Mouse (Mus musculus) CH12.LX (cell line): Measurements from ENCODE around the gene Olfr1494. TPM values are rescaled to one million over a fixed set of nuclear protein-coding genes. Genes with fewer than 3 reads are reported as not detected.

Source experiments
- DNase-seq: peaks from one replicate; pipeline ENCODE4 v3.0.0-alpha.2; 2013; ENCODE audit errors: extremely low read depth
- H3K27ac ChIP-seq: 2 replicates; pipeline ENCODE4 v1.5.1; 2012; ENCODE audit warnings: low read depth, mild to moderate bottlenecking, control low read depth, moderate library complexity; ENCODE audit not compliant: insufficient read depth
- H3K27me3 ChIP-seq: replicated peaks from 2 replicates; pipeline ENCODE3; 2012; ENCODE audit warnings: inconsistent platforms
- H3K36me3 ChIP-seq, 2 experiments: replicated peaks in 1 of 2; 2 replicates each; pipeline versions ENCODE3 to v1.6.1; 2012; ENCODE audit warnings: inconsistent platforms in 1 of 2, low read length in 1 of 2, mild to moderate bottlenecking in 1 of 2, mixed read lengths in 1 of 2, moderate library complexity in 1 of 2; ENCODE audit not compliant: control insufficient read depth in 1 of 2, insufficient read depth in 1 of 2
- H3K4me1 ChIP-seq, 2 experiments: 2 replicates each; pipeline ENCODE4 v1.6.1; 2012; ENCODE audit warnings: inconsistent platforms in 1 of 2, moderate library complexity in 1 of 2; ENCODE audit not compliant: insufficient read depth in 2 of 2, control insufficient read depth in 1 of 2
- H3K4me2 ChIP-seq: 2 replicates; pipeline ENCODE4 v1.6.1; 2012; ENCODE audit warnings: low read depth, mild to moderate bottlenecking, control low read depth; ENCODE audit not compliant: poor library complexity, insufficient read depth, severe bottlenecking
- H3K4me3 ChIP-seq, 3 experiments: fragments of 150-350 bp in 1 of 3; sonication (generic) in 1 of 3; replicated peaks in 1 of 3; 2 replicates each; pipeline versions ENCODE3 to v1.5.1; 2011 to 2012; ENCODE audit warnings: low read depth in 2 of 3, low read length in 2 of 3, mild to moderate bottlenecking in 2 of 3, moderate library complexity in 2 of 3, control low read depth in 1 of 3, improper control_type of control experiment in 1 of 3, inconsistent platforms in 1 of 3, mixed read lengths in 1 of 3; ENCODE audit not compliant: poor library complexity in 1 of 3
- H3K79me2 ChIP-seq: replicated peaks from 2 replicates; pipeline ENCODE4 v1.6.1; 2012; ENCODE audit warnings: mild to moderate bottlenecking, moderate library complexity; ENCODE audit not compliant: control insufficient read depth, poor library complexity, insufficient read depth, severe bottlenecking; ENCODE audit errors: extremely low read depth
- H3K9ac ChIP-seq: 2 replicates; pipeline ENCODE4 v1.6.1; 2012; ENCODE audit warnings: low read depth, mild to moderate bottlenecking, control low read depth, moderate library complexity; ENCODE audit not compliant: insufficient read depth
- H3K9me3 ChIP-seq: replicated peaks from 2 replicates; pipeline ENCODE3; 2012; ENCODE audit warnings: low read length, inconsistent platforms, mixed read lengths
- CTCF ChIP-seq, 2 experiments: IDR thresholded peaks in 1 of 2; conservative IDR thresholded peaks in 1 of 2; 2 replicates each; pipeline ENCODE4 v1.5.1; 2011 to 2012; ENCODE audit warnings: low read depth in 2 of 2, low read length in 2 of 2, improper control_type of control experiment in 1 of 2, inconsistent platforms in 1 of 2, mild to moderate bottlenecking in 1 of 2, moderate library complexity in 1 of 2
- ELF1 ChIP-seq: IDR thresholded peaks from 2 replicates; pipeline ENCODE4 v1.6.1; 2014; ENCODE audit warnings: low read depth, mild to moderate bottlenecking, inconsistent platforms, low read length, improper control_type of control experiment
- EP300 ChIP-seq: IDR thresholded peaks from 2 replicates; pipeline ENCODE4 v1.6.1; 2011; ENCODE audit warnings: low read length, improper control_type of control experiment
- IRF4 ChIP-seq: IDR thresholded peaks from 2 replicates; pipeline ENCODE4 v1.6.1; 2014; ENCODE audit warnings: low read depth, mild to moderate bottlenecking, inconsistent platforms, low read length, improper control_type of control experiment
- JUN ChIP-seq: IDR thresholded peaks from 2 replicates; pipeline ENCODE4 v1.6.1; 2011; ENCODE audit warnings: low read depth, mild to moderate bottlenecking, low read length, improper control_type of control experiment, moderate library complexity; ENCODE audit not compliant: insufficient read depth
- KAT2A ChIP-seq: IDR thresholded peaks from 2 replicates; pipeline ENCODE4 v1.6.1; 2012; ENCODE audit warnings: low read length, improper control_type of control experiment, inconsistent platforms; ENCODE audit not compliant: insufficient replicate concordance
- MAZ ChIP-seq: IDR thresholded peaks from 2 replicates; pipeline ENCODE4 v1.6.1; 2012; ENCODE audit warnings: low read depth, mild to moderate bottlenecking, inconsistent platforms, low read length, improper control_type of control experiment, moderate library complexity
- MEF2A ChIP-seq: IDR thresholded peaks from 2 replicates; pipeline ENCODE4 v1.6.1; 2014; ENCODE audit warnings: low read depth, mild to moderate bottlenecking, inconsistent platforms, low read length, improper control_type of control experiment, borderline replicate concordance
- MXI1 ChIP-seq: IDR thresholded peaks from 2 replicates; pipeline ENCODE4 v1.6.1; 2011; ENCODE audit warnings: mild to moderate bottlenecking, low read depth, low read length, improper control_type of control experiment
- NELFE ChIP-seq: IDR thresholded peaks from 2 replicates; pipeline ENCODE4 v1.6.1; 2011; ENCODE audit warnings: low read depth, low read length, improper control_type of control experiment
- NRF1 ChIP-seq: IDR thresholded peaks from 2 replicates; pipeline ENCODE4 v1.6.1; 2014; ENCODE audit warnings: low read depth, mild to moderate bottlenecking, inconsistent platforms, low read length, improper control_type of control experiment, moderate library complexity
- POLR2A ChIP-seq: IDR thresholded peaks from 2 replicates; pipeline ENCODE4 v1.6.1; 2011; ENCODE audit warnings: low read depth, mild to moderate bottlenecking, improper control_type of control experiment, low read length
- POLR2AphosphoS2 ChIP-seq: IDR thresholded peaks from 2 replicates; pipeline ENCODE4 v1.6.1; 2011; ENCODE audit warnings: low read depth, low read length, improper control_type of control experiment
- RAD21 ChIP-seq: IDR thresholded peaks from 2 replicates; pipeline ENCODE4 v1.6.1; 2011; ENCODE audit warnings: low read depth, mild to moderate bottlenecking, low read length, improper control_type of control experiment, moderate library complexity
- RCOR1 ChIP-seq: conservative IDR thresholded peaks from 2 replicates; pipeline ENCODE4 v1.6.1; 2012; ENCODE audit warnings: low read depth, mild to moderate bottlenecking, inconsistent platforms, low read length, improper control_type of control experiment
- SIN3A ChIP-seq: IDR thresholded peaks from 2 replicates; pipeline ENCODE4 v1.6.1; 2012; ENCODE audit warnings: low read length, improper control_type of control experiment, inconsistent platforms
- SMC3 ChIP-seq: IDR thresholded peaks from 2 replicates; pipeline ENCODE4 v1.6.1; 2011; ENCODE audit warnings: low read depth, low read length, improper control_type of control experiment
- TBP ChIP-seq: conservative IDR thresholded peaks from 2 replicates; pipeline ENCODE4 v1.6.1; 2011; ENCODE audit warnings: low read depth, low read length, improper control_type of control experiment
- TCF12 ChIP-seq: IDR thresholded peaks from 2 replicates; pipeline ENCODE4 v1.6.1; 2014; ENCODE audit warnings: low read depth, mild to moderate bottlenecking, inconsistent platforms, low read length, improper control_type of control experiment
- USF1 ChIP-seq: IDR thresholded peaks from 2 replicates; pipeline ENCODE4 v1.6.1; 2014; ENCODE audit warnings: low read depth, mild to moderate bottlenecking, inconsistent platforms, low read length, improper control_type of control experiment
- USF2 ChIP-seq: conservative IDR thresholded peaks from 2 replicates; pipeline ENCODE4 v1.6.1; 2011; ENCODE audit warnings: low read depth, low read length, improper control_type of control experiment
- ZC3H11A ChIP-seq: IDR thresholded peaks from 2 replicates; pipeline ENCODE4 v1.6.1; 2012; ENCODE audit warnings: low read depth, mild to moderate bottlenecking, inconsistent platforms, low read length, improper control_type of control experiment
- ZMIZ1 ChIP-seq: IDR thresholded peaks from 2 replicates; pipeline ENCODE4 v1.6.1; 2012; ENCODE audit warnings: low read depth, mild to moderate bottlenecking, inconsistent platforms, low read length, improper control_type of control experiment
- dilution Hi-C: fragments of 300-500 bp; cut with MboI; formaldehyde crosslinking; loops from 2 replicates; pipeline ENCODE4 v1.14.3; 2020; ENCODE audit warnings: low sequenced_read_pairs; ENCODE audit not compliant: extremely low pct_unique_long_range_greater_than_20kb, extremely low pct_ligation_motif_present
- in situ Hi-C: fragments of 300-500 bp; cut with MboI; formaldehyde crosslinking; loops from 3 replicates; pipeline ENCODE4 v1.14.3; 2019; ENCODE audit warnings: low sequenced_read_pairs, low pct_ligation_motif_present, low pct_unique_long_range_greater_than_20kb, mixed read lengths
- polyA plus RNA-seq: library from polyadenylated mRNA; unstranded; fragments of >175 nt; gene quantifications from 2 replicates; pipeline ENCODE4 v1.2.1, GENCODE M21; 2012; ENCODE audit warnings: low read depth; ENCODE audit not compliant: insufficient read length
- total RNA-seq, 2 experiments: library from RNA; depleted of rRNA; stranded (reverse); fragments of 300-350 nt in 1 of 2; fragments of >200 nt in 1 of 2; gene quantifications; 2 replicates each; pipeline ENCODE4 v1.2.3; 2012 to 2014

Gene Olfr1494
- total and polyA plus RNA-seq, 3 experiments, result not detected

DNA sequence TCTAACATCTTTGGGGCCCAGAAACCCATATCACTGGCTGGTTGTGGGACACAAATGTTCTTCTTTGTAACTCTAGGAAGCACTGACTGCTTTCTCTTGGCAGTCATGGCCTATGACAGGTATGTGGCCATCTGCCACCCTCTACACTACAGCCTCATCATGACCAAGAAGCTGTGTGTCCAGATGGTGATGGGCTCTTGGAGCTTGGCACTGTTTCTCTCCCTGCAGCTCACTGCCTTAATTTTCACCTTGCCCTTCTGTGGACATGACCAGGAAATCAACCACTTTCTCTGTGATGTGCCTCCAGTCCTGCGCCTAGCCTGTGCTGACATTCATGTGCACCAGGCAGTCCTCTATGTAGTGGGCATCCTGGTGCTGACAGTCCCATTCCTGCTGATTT is 9.8 kb downstream of the Olfr1494 start:
- Histone ChIP-seq H3K9ac (no peak overlapping the region), H3K36me3 (no peaks in the 10 kb centered on the region), H3K4me1 (no peaks in the 10 kb centered on the region), H3K9me3 (no peaks in the 10 kb centered on the region), H3K27ac (no peak overlapping the region), H3K4me3 (no peak overlapping the region), H3K79me2 (no peaks in the 10 kb centered on the region), H3K27me3 (no peaks in the 10 kb centered on the region), H3K4me2 (no peak overlapping the region)
- in situ Hi-C loops (no loop called here), dilution Hi-C loops (no loop called here)
- DNase-seq, result no peak
- TF ChIP-seq EP300, result no peak
- no peak for TF ChIP-seq ELF1
- no peak for TF ChIP-seq TBP
- no peak for TF ChIP-seq ZMIZ1
- TF ChIP-seq KAT2A, result no peak
- no peak for TF ChIP-seq MEF2A
- no peak for TF ChIP-seq SIN3A
- TF ChIP-seq USF2, result no peak
- TF ChIP-seq POLR2A, result no peak
- no peak for TF ChIP-seq SMC3
- TF ChIP-seq POLR2AphosphoS2, result no peak

GRCm38 (mm10) chr19:13764306-13764705 is 24.8 kb downstream of the Olfr1494 start, which contains the start of gene Olfr1495:
Gene Olfr1495 (plus strand): TSS chr19:13764606.
- no peak within 1 kb of the TSS for H3K4me2 ChIP-seq
- H3K9me3 ChIP-seq, result no peaks in the 10 kb centered on the region
- H3K9ac ChIP-seq, result no peak within 1 kb of the TSS
- no peaks in the 10 kb centered on the region for H3K36me3 ChIP-seq
- dilution Hi-C loops, result no loop called here
- no peak within 1 kb of the TSS for H3K4me3 ChIP-seq
- no peaks in the 10 kb centered on the region for H3K4me1 ChIP-seq
- no peak for DNase-seq
- no peaks in the 10 kb centered on the region for H3K27me3 ChIP-seq
- H3K79me2 ChIP-seq, result no peaks in the 10 kb centered on the region
- no peak for TF ChIP-seq KAT2A
- no peak within 1 kb of the TSS for H3K27ac ChIP-seq
- in situ Hi-C loops, result no loop called here

DNA sequence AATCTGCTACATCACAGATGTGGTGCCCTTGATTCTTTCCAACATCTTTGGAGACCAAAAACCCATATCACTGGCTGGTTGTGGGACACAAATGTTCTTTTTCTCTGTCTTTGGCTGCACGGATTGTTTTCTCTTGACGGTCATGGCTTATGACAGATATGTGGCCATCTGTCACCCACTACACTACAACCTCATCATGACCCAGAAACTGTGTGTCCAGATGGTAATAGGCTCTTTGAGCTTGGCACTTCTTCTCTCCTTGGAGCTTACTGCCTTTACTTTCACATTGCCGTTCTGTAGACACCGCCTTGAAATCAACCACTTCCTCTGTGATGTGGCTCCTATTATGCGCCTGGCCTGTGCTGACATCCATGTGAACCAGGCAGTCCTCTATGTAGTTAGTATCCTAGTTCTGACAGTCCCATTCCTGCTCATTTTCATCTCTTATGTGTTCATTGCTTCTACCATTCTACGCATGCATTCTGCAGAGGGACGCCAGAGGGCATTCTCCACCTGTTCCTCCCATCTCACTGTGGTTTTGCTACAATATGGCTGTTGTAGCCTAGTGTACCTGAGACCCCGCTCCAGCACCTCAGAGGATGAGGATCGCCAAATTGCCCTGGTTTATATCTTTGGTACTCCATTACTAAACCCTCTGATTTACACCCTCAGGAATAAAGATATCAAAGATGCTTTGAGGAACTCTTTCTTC is 29.2 kb downstream of the Olfr1494 start:
- in situ Hi-C loops (no loop called here), dilution Hi-C loops (no loop called here)
- Histone ChIP-seq H3K4me1 (no peaks in the 10 kb centered on the region), H3K4me2 (peak overlapping the region; percentile 24; the same call in 1 of the 2 replicates), H3K4me3 (no peak overlapping the region), H3K9me3 (no peaks in the 10 kb centered on the region), H3K9ac (no peak overlapping the region), H3K79me2 (no peaks in the 10 kb centered on the region), H3K27me3 (no peaks in the 10 kb centered on the region), H3K36me3 (no peaks in the 10 kb centered on the region), H3K27ac (no peak overlapping the region)
- TF ChIP-seq NELFE (no peak), USF1 (no peak), MAZ (no peak), USF2 (no peak), RCOR1 (no peak), RAD21 (peak; percentile 54), CTCF (conservative IDR thresholded peaks at IDR 0.05 in 1 of 2, IDR thresholded peaks at IDR 0.05 in 1 of 2; ENCODE audit: low read depth in 2 of 2, low read length in 2 of 2) (peak in 1 of 2 experiments; percentile 67; a peak in 2 of 4 replicates), SIN3A (no peak), SMC3 (peak; percentile 62), IRF4 (no peak), ZC3H11A (no peak), MXI1 (no peak), KAT2A (no peak), TCF12 (no peak), NRF1 (no peak), JUN (no peak)
- DNase-seq, result peak; percentile 10
